Mouse (Mus musculus) MEL (cell line): ENCODE measurements around the gene Mrtfb. TPM values are rescaled to one million over a fixed set of nuclear protein-coding genes. Genes with fewer than 3 reads are reported as not detected.

Experiments used
- DNase-seq: peaks from one replicate; pipeline ENCODE4 v3.0.0; 2011; ENCODE audit warnings: low read depth, low spot score
- H3K27ac ChIP-seq: 2 replicates; pipeline ENCODE4 v1.5.1; 2012; ENCODE audit warnings: low read depth, mild to moderate bottlenecking, control low read depth, low read length, moderate library complexity; ENCODE audit not compliant: control insufficient read depth
- H3K27me3 ChIP-seq, 2 experiments: fragments of 150-350 bp in 1 of 2; sonication (generic) in 1 of 2; 2 replicates each; pipeline ENCODE4 v1.6.1; 2012; ENCODE audit warnings: low read length in 2 of 2, mild to moderate bottlenecking in 2 of 2, improper control_type of control experiment in 1 of 2, moderate library complexity in 1 of 2; ENCODE audit not compliant: insufficient read depth in 2 of 2, control insufficient read depth in 1 of 2
- H3K36me3 ChIP-seq, 2 experiments: 2 replicates each; pipeline ENCODE4 v1.6.1; 2012 to 2014; ENCODE audit warnings: low read length in 2 of 2, improper control_type of control experiment in 1 of 2, inconsistent platforms in 1 of 2, mild to moderate bottlenecking in 1 of 2; ENCODE audit not compliant: insufficient read depth in 2 of 2, control insufficient read depth in 1 of 2
- H3K4me1 ChIP-seq, 2 experiments: fragments of 150-350 bp in 1 of 2; sonication (generic) in 1 of 2; 2 replicates each; pipeline ENCODE4 v1.6.1; 2012; ENCODE audit warnings: low read length in 2 of 2, improper control_type of control experiment in 1 of 2, mild to moderate bottlenecking in 1 of 2; ENCODE audit not compliant: insufficient read depth in 2 of 2, control insufficient read depth in 1 of 2
- H3K4me3 ChIP-seq, 2 experiments: fragments of 150-350 bp in 1 of 2; sonication (generic) in 1 of 2; 2 replicates each; pipeline ENCODE4 v1.5.1; 2012; ENCODE audit warnings: low read depth in 2 of 2, low read length in 2 of 2, mild to moderate bottlenecking in 2 of 2, moderate library complexity in 2 of 2, control low read depth in 1 of 2, improper control_type of control experiment in 1 of 2; ENCODE audit not compliant: control insufficient read depth in 1 of 2, insufficient read depth in 1 of 2
- H3K79me2 ChIP-seq: 2 replicates; pipeline ENCODE4 v1.6.1; 2012; ENCODE audit warnings: mild to moderate bottlenecking, low read length, moderate library complexity; ENCODE audit not compliant: control insufficient read depth, poor library complexity, insufficient read depth
- H3K9ac ChIP-seq: 2 replicates; pipeline ENCODE4 v1.6.1; 2012; ENCODE audit warnings: low read depth, mild to moderate bottlenecking, control low read depth, low read length, moderate library complexity; ENCODE audit not compliant: control insufficient read depth, poor library complexity, severe bottlenecking
- H3K9me3 ChIP-seq: fragments of 150-350 bp; sonication (generic); replicated peaks from 2 replicates; pipeline ENCODE4 v1.6.1; 2012; ENCODE audit warnings: mild to moderate bottlenecking, low read length, improper control_type of control experiment, moderate library complexity; ENCODE audit not compliant: insufficient read depth
- CTCF ChIP-seq, 3 experiments: IDR thresholded peaks in 2 of 3; conservative IDR thresholded peaks in 1 of 3; 2 replicates each; pipeline ENCODE4 v1.5.1; 2011 to 2012; ENCODE audit warnings: low read length in 3 of 3, low read depth in 2 of 3, mild to moderate bottlenecking in 2 of 3, improper control_type of control experiment in 1 of 3, inconsistent platforms in 1 of 3, mixed read lengths in 1 of 3, moderate library complexity in 1 of 3; ENCODE audit not compliant: control insufficient read depth in 1 of 3, insufficient read depth in 1 of 3, poor library complexity in 1 of 3, severe bottlenecking in 1 of 3
- E2F4 ChIP-seq: IDR thresholded peaks from 2 replicates; pipeline ENCODE4 v1.6.1; 2011; ENCODE audit warnings: low read depth, low read length, improper control_type of control experiment, borderline replicate concordance
- ELF1 ChIP-seq: IDR thresholded peaks from 2 replicates; pipeline ENCODE4 v1.6.1; 2014; ENCODE audit warnings: low read depth, mild to moderate bottlenecking, inconsistent platforms, low read length, improper control_type of control experiment, moderate library complexity
- EP300 ChIP-seq, 2 experiments: IDR thresholded peaks; 2 replicates each; pipeline ENCODE4 v1.6.1; 2011; ENCODE audit warnings: improper control_type of control experiment in 2 of 2, low read length in 2 of 2, low read depth in 1 of 2, mild to moderate bottlenecking in 1 of 2
- HCFC1 ChIP-seq: IDR thresholded peaks from 2 replicates; pipeline ENCODE4 v1.6.1; 2012; ENCODE audit warnings: low read depth, mild to moderate bottlenecking, inconsistent platforms, low read length, improper control_type of control experiment, moderate library complexity
- MAFK ChIP-seq: IDR thresholded peaks from 2 replicates; pipeline ENCODE4 v1.6.1; 2011; ENCODE audit warnings: low read depth, mild to moderate bottlenecking, low read length, improper control_type of control experiment, borderline replicate concordance
- MAX ChIP-seq: IDR thresholded peaks from 2 replicates; pipeline ENCODE4 v1.6.1; 2011; ENCODE audit warnings: low read length, improper control_type of control experiment
- MEF2A ChIP-seq: IDR thresholded peaks from 2 replicates; pipeline ENCODE4 v1.6.1; 2014; ENCODE audit warnings: low read depth, mild to moderate bottlenecking, inconsistent platforms, low read length, improper control_type of control experiment; ENCODE audit not compliant: poor library complexity, insufficient replicate concordance, severe bottlenecking; ENCODE audit errors: extremely low read depth
- MXI1 ChIP-seq: IDR thresholded peaks from 2 replicates; pipeline ENCODE4 v1.6.1; 2011; ENCODE audit warnings: mild to moderate bottlenecking, low read depth, low read length, improper control_type of control experiment
- MYB ChIP-seq: IDR thresholded peaks from 2 replicates; pipeline ENCODE4 v1.6.1; 2011; ENCODE audit warnings: mild to moderate bottlenecking, low read depth, low read length, improper control_type of control experiment
- NELFE ChIP-seq: IDR thresholded peaks from 2 replicates; pipeline ENCODE4 v1.6.1; 2011; ENCODE audit warnings: low read depth, low read length, improper control_type of control experiment
- TAL1 ChIP-seq: IDR thresholded peaks from 2 replicates; pipeline ENCODE4 v1.6.1; 2012; ENCODE audit warnings: mild to moderate bottlenecking, inconsistent platforms, low read length, moderate library complexity, mixed read lengths
- TBP ChIP-seq: IDR thresholded peaks from 2 replicates; pipeline ENCODE4 v1.8.0; 2011; ENCODE audit warnings: low read depth, low read length, improper control_type of control experiment
- TCF12 ChIP-seq: IDR thresholded peaks from 2 replicates; pipeline ENCODE4 v1.6.1; 2014; ENCODE audit warnings: low read depth, mild to moderate bottlenecking, inconsistent platforms, low read length, improper control_type of control experiment, moderate library complexity
- USF2 ChIP-seq, 2 experiments: IDR thresholded peaks; 2 replicates each; pipeline ENCODE4 v1.6.1; 2011 to 2012; ENCODE audit warnings: improper control_type of control experiment in 2 of 2, low read length in 2 of 2, borderline replicate concordance in 1 of 2, inconsistent platforms in 1 of 2, low read depth in 1 of 2, mild to moderate bottlenecking in 1 of 2; ENCODE audit not compliant: insufficient read depth in 1 of 2
- ZC3H11A ChIP-seq: IDR thresholded peaks from 2 replicates; pipeline ENCODE4 v1.6.1; 2012; ENCODE audit warnings: low read depth, mild to moderate bottlenecking, inconsistent platforms, low read length, improper control_type of control experiment
- ZNF384 ChIP-seq: IDR thresholded peaks from 2 replicates; pipeline ENCODE4 v1.6.1; 2012; ENCODE audit warnings: low read depth, mild to moderate bottlenecking, inconsistent platforms, low read length, improper control_type of control experiment
- polyA plus RNA-seq, 2 experiments: library from polyadenylated mRNA; stranded (reverse) in 1 of 2; unstranded in 1 of 2; fragments of >175 nt in 1 of 2; fragments of >200 nt in 1 of 2; gene quantifications; 2 replicates each; pipeline versions ENCODE4 v1.2.1 to v1.2.4; 2012; ENCODE audit warnings: low replicate concordance in 2 of 2, low read depth in 1 of 2; ENCODE audit not compliant: insufficient read length in 2 of 2, insufficient read depth in 1 of 2, missing spikeins in 1 of 2
- total RNA-seq: library from RNA; depleted of rRNA; stranded (reverse); fragments of 300-350 nt; gene quantifications from 2 replicates; pipeline ENCODE4 v1.2.3, GENCODE M21; 2012

Mrtfb gene
- total and polyA plus RNA-seq, 3 experiments: 2.7 to 6.6 TPM; not detected in 1

GRCm38 (mm10) chr16:13448051-13448705 lies 191.9 kb downstream of the Mrtfb start:
- peak overlapping the region; percentile 79 for H3K9ac ChIP-seq

GRCm38 (mm10) chr16:13448706-13449090 lies 192.4 kb downstream of the Mrtfb start:
- Histone ChIP-seq H3K4me3 (peak overlapping the region; percentile 67 to 90), H3K27ac (no peak overlapping the region), H3K4me1 (peaks cover 2 to 10% of the 10 kb centered on the region in 2 experiments; a peak in 3 of 4 replicates), H3K79me2 (peaks cover 3% of the 10 kb centered on the region; the same call in 1 of the 2 replicates), H3K9me3 (no peaks in the 10 kb centered on the region), H3K27me3 (peaks cover 0 to 2% of the 10 kb centered on the region in 2 experiments; a peak in 1 of 4 replicates), H3K9ac (peak overlapping the region; percentile 64), H3K36me3 (peaks cover 0 to 3% of the 10 kb centered on the region in 2 experiments; a peak in 1 of 4 replicates)
- TF ChIP-seq MEF2A (no peak), ELF1 (no peak), CTCF (IDR thresholded peaks at IDR 0.05 in 2 of 3, conservative IDR thresholded peaks at IDR 0.05 in 1 of 3; ENCODE audit: control insufficient read depth in 1 of 3, insufficient read depth in 1 of 3, low read depth in 2 of 3, low read length in 3 of 3, poor library complexity in 1 of 3, severe bottlenecking in 1 of 3) (no peak), MAFK (no peak), HCFC1 (no peak), E2F4 (no peak), USF2 (IDR thresholded peaks at IDR 0.05; ENCODE audit: borderline replicate concordance in 1 of 2, insufficient read depth in 1 of 2, low read depth in 1 of 2, low read length in 2 of 2) (no peak), TAL1 (no peak), MYB (no peak), NELFE (no peak), TBP (no peak), ZNF384 (no peak), ZC3H11A (no peak)
- DNase-seq: no peak

More at GRCm38 (mm10) chr16:13448051-13448705, 191.9 kb downstream of the Mrtfb start:
- TF ChIP-seq TAL1: peak; percentile 16; the same call in 1 of the 2 replicates
- TF ChIP-seq TCF12: peak; percentile 40; the same call in 1 of the 2 replicates
- peak; percentile 73 for TF ChIP-seq MXI1
- no peak for TF ChIP-seq TBP
- peak; percentile 39; the same call in 1 of the 2 replicates for TF ChIP-seq MAX
- peak in 1 of 2 experiments; percentile 28; a peak in 1 of 4 replicates for TF ChIP-seq EP300 (IDR thresholded peaks at IDR 0.05; ENCODE audit: low read depth in 1 of 2, low read length in 2 of 2)
- TF ChIP-seq CTCF (IDR thresholded peaks at IDR 0.05 in 2 of 3, conservative IDR thresholded peaks at IDR 0.05 in 1 of 3; ENCODE audit: control insufficient read depth in 1 of 3, insufficient read depth in 1 of 3, low read depth in 2 of 3, low read length in 3 of 3, poor library complexity in 1 of 3, severe bottlenecking in 1 of 3): no peak
- Histone ChIP-seq H3K79me2 (peaks cover 3% of the 10 kb centered on the region; the same call in 1 of the 2 replicates), H3K4me3 (peak overlapping the region; percentile 67 to 90), H3K27me3 (peaks cover 0 to 2% of the 10 kb centered on the region in 2 experiments; a peak in 1 of 4 replicates), H3K36me3 (peaks cover 0 to 3% of the 10 kb centered on the region in 2 experiments; a peak in 1 of 4 replicates), H3K4me1 (peaks cover 2 to 14% of the 10 kb centered on the region in 2 experiments; a peak in 3 of 4 replicates), H3K27ac (no peak overlapping the region), H3K9me3 (no peaks in the 10 kb centered on the region)
- DNase-seq: peak; percentile 53
